Mouse (Mus musculus) urinary bladder, postnatal 4 days (tissue): ENCODE data around the gene Efna3.

Source experiments
- DNase-seq, 2 experiments: peaks; one replicate each; pipeline ENCODE4 v3.0.0; 2021 to 2022; ENCODE audit warnings: low spot score in 2 of 2

Gene Efna3

GRCm38 (mm10) chr3:89284261-89284660 is 38.5 kb downstream of the Efna3 start:
- no peak for DNase-seq

DNA sequence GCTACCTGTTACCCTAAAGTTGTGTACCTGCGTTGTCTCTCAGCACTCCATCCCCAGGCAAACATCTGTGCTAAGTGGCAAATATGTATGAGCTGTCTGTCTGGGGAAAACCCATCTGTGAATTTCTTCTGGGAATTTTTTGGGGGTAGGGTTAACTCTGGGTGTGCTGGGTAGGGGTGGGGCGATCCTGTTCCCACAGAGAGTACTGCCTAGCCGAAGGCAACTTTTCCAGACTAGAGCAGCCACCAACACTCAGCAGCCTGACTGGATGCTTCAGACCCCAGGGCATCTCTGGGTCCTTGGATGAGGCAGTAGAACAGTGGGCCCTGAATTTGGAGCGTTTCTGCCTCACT is 40.5 kb downstream of the Efna3 start:
- no peak for DNase-seq

- DNase-seq, result peak; percentile 74 to 85
Observed at GRCm38 (mm10) chr3:89281579-89282290, 41.0 kb downstream of the Efna3 start.

- DNase-seq, result peak; percentile 68 to 69
Observed at GRCm38 (mm10) chr3:89280606-89281511, 41.9 kb downstream of the Efna3 start, which contains the start of gene Efna1. TSS of gene Efna1 (minus strand) at chr3:89281142.

DNA sequence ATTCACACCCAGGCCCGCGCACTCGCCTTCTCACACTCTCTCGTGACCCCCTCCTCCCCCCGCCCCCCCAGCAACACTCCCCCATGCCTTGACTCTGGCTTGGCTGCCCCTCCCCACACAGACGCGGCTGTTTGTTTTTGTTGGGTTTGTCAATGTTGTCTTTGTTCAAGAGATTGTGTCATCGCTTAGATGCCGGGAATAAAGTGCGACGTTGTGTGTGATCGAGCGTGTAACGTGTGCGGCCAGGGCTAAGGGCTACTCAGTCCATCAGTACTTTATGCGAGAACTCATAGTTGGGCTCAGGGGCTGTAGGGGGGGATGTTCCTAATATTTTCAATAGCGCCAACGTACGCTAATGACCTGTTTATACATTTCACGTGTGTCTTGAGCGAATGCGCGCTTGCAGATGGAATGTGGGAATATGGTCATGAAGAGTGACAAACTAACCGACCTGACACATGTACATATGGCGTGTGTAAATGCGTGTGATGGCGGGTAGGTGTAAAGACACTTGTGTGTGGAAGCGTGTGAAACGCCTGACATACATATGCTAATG is 42.6 kb downstream of the Efna3 start:
- no peak for DNase-seq

GRCm38 (mm10) chr3:89279153-89279890 is 43.4 kb downstream of the Efna3 start:
- peak; percentile 81 to 84 for DNase-seq

GRCm38 (mm10) chr3:89278643-89279042 is 44.1 kb downstream of the Efna3 start:
- no peak for DNase-seq

DNA sequence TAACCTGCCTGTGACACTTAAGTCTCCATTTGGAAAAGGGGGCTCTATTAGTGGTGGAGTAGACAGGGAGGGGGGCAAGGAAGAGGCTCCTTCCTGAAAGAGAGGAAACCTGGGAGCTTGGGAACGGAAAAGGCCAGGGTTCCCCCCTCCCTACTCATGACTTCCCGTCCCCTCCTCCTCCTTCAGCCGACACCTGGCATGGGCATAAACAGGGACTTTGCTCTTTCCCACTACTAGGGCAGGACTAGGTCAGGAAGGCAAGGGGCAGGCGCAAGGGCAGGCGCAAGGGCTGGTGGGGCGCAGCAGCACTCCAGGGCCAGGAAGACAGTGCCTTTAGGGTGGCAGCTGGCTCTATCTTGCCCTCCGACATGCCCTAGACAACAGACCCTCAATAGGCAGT is 44.7 kb downstream of the Efna3 start:
- no peak for DNase-seq

DNA sequence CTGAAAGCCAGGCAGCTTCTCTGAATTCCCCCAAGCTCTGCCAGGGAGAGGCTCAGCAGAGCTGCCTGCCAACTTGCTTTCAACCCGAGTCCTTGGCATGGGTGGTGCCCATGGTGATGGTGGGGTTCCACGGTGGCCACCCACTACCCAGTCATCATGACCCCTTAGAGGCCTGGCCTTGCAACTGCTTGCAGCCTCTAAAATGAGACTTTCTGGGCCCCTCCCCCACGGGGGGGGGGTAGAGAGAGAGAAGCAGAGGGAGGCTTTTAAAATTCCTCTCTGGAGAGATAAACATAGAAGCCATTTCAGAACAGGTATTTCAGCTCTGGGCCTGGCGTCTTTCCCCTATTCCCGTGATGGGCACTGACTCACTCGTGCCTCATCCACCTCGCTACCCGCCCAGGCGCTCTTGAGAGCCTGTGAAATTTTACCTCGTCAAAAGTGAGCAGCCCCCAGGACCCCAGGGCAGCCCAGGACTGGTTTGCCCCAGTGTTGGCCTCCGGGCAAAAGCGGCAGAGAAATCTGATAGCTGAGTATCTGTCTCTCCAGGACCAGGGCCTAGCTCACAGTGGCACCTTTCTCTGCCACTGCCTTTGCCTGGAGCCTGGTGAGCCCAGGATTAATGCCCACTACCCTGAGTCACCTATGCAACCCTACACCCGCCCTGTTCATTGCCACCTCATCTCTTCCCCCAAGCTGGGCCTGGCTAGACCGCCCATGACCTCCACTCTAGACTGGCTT is 45.3 kb downstream of the Efna3 start:
- peak in 1 of 2 experiments; percentile 56 for DNase-seq

DNA sequence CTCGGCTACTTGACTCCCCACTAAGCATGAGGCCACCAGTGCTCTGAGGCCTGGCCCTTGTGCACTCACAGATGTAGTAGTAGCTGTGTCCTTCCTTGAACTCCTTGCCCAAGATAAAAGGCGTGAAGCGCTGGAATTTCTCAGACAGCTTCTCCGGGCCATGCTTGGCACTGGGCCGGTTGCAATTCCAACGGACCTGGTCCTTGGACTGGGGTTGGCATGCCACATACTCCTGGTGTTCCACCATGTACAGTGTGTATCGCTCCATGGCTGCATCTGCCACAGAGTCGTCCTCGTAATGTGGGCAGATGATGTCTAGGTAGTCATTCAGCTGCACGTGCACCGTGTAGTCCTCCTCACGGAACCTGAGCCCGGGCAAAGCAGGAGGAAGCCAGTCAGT is 46.7 kb downstream of the Efna3 start:
- DNase-seq, result no peak

DNA sequence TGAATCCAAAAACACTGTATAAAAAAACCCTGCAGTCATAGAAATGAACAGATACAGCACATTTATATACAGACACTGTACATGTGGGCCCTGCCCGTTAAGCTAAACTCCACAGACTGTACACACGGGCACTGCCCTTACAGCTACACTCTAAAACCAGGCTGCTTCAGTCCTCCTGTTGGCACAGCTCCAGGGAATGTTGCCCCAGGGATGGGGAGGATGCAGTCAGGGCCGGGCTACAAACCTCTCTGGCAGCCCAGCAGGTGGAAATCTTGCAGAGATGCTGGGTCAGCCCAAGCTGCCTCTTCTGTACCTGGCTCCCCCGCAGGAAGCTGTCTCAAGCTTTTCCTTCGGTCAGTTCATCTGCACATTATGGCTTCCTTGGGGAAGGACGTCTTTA is 51.0 kb downstream of the Efna3 start:
- no peak for DNase-seq

DNA sequence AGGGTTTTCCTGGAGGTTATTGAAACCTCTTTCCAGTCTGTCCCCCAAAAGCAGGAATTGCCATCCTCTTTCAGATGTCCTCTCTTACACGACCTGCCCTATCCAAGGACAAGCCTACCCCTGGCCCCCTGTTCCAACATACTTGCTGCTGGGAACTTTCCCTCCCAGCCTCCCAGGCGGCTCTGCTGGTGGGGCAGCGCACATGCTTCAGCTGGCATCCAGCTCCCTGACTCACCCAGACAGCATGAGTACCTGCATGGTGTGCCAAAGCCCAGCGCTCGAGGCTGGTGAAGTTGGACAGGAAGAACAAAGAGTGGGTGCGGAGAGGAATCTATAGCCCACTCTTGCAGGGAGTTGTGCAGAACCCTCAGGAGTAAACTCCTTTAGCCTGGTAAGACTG is 51.9 kb downstream of the Efna3 start:
- no peak for DNase-seq

GRCm38 (mm10) chr3:89270051-89270755 is 52.6 kb downstream of the Efna3 start, which contains the start of gene Slc50a1:
TSS of gene Slc50a1 (minus strand) at chr3:89270570.
- DNase-seq, result peak; percentile 82 to 89

DNA sequence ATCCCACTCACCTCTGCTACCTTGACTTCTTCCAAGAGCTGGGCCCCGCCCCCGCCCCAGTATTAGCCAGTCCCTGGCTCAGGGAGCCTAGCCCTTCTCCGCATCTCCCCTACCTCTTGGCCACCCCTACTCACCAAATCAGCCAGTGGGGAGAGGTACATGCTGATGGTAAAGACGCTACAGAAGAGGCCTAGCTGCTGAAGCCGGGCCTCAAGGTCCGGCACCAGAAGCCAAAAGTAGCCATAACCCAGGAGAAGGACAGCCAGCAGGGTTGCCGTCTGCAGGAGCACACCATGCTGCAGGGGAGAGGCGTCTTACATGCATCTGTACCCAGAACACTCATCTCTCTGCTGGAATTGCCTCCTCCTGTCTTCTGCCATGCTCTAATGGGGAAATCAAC is 53.8 kb downstream of the Efna3 start:
- DNase-seq, result no peak

DNA sequence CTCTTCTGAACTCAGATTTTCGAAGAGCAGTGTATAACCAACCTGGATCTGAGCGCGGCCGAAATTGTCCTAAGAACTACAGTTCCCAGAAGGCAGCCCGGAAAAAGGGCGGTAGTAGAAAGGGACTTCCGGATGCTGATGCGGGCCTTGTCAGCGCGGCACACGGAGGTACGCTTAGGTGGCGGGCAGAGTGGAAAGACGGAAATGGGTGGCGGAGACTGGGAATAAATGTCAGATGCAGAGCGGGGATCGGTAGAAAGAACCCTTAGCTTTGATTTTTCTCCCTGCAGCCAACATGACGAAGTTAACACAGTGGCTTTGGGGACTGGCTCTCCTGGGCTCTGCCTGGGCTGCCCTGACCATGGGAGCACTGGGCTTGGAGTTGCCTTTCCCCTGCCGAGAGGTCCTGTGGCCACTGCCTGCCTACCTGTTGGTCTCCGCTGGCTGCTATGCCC is 56.3 kb downstream of the Efna3 start:
- peak in 1 of 2 experiments; percentile 75 for DNase-seq
